Mouse (Mus musculus) regulatory T cell (primary cell): ENCODE measurements around the gene Cyfip1.
"Not testable (repeated sequence)": the region's sequence is repeated elsewhere in the genome, so short reads cannot be mapped to it uniquely, and the experiment has no call there.

Experiments used
- in situ Hi-C: fragments of 300-600 bp; cut with MboI, MseI; formaldehyde crosslinking; loops from one replicate; pipeline ENCODE4 v1.15.1; 2025; ENCODE audit warnings: high pct_unique_total_duplicates

The Cyfip1 gene

DNA sequence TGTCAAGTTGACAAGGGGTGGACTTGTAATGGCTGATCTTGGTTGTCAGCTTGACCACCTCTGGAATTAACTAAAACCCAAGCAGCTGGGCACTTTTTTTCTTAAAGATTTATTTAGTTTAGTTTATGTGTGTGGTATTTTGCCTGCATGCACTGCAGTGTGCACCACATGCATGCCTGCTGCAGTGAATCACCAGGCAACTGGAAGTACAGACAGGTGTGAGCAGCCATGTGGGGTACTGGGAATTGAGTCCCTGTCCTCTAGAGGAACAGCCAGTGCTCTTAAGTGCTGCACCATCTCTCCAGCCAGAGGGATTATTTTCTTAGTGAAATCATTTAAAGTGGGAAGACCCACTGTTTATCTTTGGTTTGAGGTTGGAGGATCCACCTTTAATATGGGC, 23.5 kb downstream of the Cyfip1 start:
- in situ Hi-C loops = no loop called here

DNA sequence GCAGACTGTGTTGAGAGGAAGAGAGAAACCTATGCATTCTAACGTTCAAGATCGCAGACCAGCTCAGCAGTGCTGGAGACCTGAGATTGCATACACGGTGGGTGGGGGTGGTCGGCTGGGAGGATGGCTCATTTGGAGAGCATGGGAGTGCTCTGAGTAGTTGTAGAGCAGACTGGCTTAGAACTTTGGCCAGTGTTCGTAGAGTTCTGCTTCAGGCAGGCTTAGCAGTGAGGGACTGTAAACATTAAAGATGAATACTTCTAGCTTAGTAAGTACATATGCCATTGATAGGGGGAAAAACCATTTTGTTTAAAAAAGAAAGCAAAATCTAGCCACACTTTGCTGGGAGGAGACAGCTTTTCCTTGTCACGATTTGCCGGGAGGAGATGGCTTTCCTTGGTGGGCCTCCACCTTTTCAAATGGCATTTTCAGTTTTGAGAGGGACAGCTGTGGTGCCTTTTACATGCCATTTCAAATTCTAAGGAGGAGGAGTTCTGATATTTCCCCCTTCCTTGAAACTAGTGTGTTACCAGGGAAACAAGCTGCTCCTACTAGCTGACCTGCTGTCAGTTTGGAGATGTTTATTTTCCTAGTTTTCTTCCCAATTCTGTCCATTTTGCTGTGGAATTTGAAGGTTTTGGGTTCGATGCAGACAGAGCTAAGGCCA, 24.3 kb downstream of the Cyfip1 start:
- in situ Hi-C loops = no loop called here

DNA sequence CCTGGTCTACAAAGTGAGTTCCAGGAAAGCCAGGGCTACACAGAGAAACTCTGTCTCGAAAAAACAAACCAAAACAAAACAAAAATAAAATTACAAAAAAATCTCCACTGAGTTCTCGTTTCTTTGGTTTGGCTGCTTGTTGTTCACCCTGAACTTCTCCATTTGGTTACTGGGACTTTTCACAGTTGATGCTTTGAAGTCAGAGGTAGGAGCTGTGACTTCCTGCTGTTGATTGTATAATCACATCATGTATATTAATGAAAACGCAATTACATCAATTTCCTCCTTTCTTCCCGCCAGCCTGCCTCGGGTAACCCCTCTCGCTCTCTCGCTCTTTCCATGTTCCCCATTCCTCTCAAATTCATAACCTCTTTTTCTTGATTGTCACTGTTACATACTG, 26.7 kb downstream of the Cyfip1 start:
- in situ Hi-C loops = no loop called here

DNA sequence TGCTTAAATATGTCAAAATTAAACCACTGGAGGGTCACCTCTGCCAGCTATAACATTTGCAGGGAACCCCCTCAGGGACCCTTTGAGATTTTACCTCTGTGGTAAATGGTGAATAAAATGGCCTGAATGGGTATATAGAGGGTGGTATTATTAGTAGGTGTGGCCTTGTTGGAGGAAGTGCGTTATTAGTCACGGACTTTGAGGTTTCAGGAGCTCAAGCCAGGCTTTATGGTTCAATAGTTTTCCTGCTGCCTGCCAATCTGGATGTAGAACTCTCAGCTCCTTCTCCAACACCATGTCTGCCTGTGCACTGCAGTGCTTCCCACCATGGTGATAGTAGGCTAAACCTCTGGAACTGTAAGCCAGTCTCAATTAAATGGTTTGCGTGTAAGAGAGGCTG, 27.7 kb downstream of the Cyfip1 start:
- in situ Hi-C loops = no loop called here

DNA sequence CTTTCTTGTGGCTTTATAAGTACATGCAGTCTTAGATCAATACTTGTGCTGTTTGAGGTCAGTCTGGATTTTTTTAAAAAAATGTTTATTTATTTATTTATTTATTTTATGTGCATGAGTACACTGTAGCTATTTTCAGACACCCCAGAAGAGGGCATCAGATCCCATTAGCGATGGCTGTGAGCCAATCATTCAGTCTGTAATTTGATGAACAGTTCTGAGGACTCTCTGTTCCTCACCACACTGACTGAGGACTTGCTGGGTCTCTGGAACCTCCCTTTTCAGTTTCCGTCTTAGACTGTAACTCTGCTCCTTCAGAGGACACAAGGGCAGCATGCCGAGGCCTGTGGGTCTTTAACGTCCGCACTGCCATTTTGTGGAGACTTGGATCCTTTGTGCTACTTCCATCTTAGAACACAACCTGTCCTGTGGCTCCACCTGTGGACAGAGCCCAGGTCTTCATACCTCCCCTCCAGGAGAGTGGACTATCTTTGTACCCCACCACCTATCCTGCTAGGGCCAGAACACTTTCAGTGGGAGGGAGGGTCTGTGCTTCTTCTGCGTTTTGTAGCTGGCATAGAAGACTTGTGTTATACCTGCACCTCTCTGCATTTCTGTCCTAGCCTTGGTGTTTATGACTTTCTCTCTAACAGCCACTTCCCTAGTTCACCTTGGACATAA, 28.9 kb downstream of the Cyfip1 start:
- in situ Hi-C loops = no loop called here

- in situ Hi-C loops = no loop called here
These were observed 29.9 kb downstream of the Cyfip1 start for GRCm38 (mm10) chr7:55871476-55871875.

- in situ Hi-C loops = no loop called here
These were observed 33.2 kb downstream of the Cyfip1 start for GRCm38 (mm10) chr7:55874703-55875102.

- in situ Hi-C loops = no loop called here
These were observed 36.2 kb downstream of the Cyfip1 start for GRCm38 (mm10) chr7:55877721-55878120.

GRCm38 (mm10) chr7:55880882-55881281, 39.3 kb downstream of the Cyfip1 start:
- in situ Hi-C loops = no loop called here

- in situ Hi-C loops = no loop called here
These were observed 47.1 kb downstream of the Cyfip1 start for GRCm38 (mm10) chr7:55888603-55889002.

GRCm38 (mm10) chr7:55889996-55890395, 48.5 kb downstream of the Cyfip1 start:
- in situ Hi-C loops = no loop called here

DNA sequence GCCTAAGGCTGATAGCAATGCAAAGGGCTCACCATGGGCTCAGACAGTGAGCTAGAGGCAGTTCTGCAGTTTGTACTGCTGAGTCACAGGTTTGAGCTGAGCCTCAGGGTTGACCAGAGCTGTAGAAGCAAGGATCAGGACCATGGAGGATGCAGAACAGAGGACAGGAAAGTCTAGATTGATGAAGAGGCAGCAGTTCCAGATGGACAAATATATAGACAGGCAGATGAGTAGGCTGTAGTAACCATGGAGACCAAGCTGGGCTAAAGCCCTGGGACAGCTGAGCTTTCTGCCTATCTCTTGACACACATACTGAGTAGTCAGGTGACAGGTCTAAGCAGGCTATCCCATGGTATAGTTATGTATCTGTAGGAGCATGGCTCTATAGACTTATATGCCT, 49.2 kb downstream of the Cyfip1 start:
- in situ Hi-C loops = no loop called here

- in situ Hi-C loops = no loop called here
These were observed 50.3 kb downstream of the Cyfip1 start for GRCm38 (mm10) chr7:55891797-55892196.

GRCm38 (mm10) chr7:55903766-55904165, 62.2 kb downstream of the Cyfip1 start:
- in situ Hi-C loops = no loop called here

- in situ Hi-C loops = no loop called here
These were observed 63.9 kb downstream of the Cyfip1 start for GRCm38 (mm10) chr7:55905449-55905848.

GRCm38 (mm10) chr7:55909519-55909918, 68.0 kb downstream of the Cyfip1 start:
- in situ Hi-C loops = no loop called here

DNA sequence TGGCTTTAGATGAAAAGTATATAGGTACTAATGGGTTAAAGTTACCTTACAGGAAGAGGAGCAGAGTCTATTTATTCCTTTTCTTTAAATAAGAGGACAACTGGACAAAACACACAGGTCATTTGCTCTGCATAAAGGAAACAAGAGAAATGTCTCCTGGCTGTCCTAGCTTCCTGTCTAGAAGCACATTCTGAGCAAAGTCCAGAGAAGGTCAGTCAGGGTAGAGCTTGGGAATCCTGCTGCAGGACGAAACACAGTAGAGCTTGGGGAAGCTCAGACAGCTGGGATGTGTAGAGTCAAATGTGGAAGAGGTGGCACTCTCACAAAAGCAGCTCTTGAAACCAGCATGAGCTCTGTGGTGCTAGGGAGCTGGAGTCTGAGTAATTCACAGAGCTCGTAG, 68.8 kb downstream of the Cyfip1 start:
- in situ Hi-C loops = no loop called here

DNA sequence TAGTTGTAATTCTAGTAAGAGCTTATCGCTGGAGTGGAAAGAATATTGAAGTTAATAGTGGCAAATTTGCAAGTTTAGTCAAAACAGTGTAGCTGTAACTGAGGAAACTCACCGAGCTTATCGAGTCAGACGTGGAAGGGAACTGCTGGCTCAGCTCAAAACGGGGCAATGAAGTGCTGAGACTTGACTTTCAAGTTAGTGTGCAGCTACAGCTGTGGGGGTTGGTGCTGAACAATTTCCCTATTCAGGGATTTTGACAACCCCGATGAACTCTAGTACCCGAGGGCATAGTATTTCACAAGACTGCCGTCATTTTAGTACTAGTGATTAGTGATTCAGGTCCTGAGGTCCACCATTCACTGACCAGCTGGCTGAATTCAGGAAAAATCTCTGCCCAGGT, 69.8 kb downstream of the Cyfip1 start:
- in situ Hi-C loops = no loop called here

DNA sequence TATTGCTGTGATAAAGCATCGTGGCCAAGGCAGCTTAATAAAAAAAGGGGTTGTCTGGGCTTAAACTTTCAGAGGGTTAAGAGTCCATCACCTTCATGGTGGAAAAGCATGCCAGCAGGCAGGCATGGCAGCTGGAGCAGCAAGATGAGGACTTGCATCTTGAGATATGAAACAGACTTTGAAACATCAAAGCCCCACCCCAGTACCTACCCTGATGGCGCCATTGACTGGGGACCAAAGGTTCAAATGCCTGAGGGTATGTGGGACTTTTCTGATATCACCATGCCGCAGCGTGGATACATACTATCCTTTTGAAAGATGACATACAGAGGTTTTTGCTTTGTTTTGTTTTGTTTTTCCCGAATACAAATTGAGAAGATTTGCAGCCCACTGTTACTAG, 70.6 kb downstream of the Cyfip1 start:
- in situ Hi-C loops = no loop called here

- in situ Hi-C loops = not testable (repeated sequence)
These were observed 76.8 kb downstream of the Cyfip1 start for GRCm38 (mm10) chr7:55918365-55918764.

DNA sequence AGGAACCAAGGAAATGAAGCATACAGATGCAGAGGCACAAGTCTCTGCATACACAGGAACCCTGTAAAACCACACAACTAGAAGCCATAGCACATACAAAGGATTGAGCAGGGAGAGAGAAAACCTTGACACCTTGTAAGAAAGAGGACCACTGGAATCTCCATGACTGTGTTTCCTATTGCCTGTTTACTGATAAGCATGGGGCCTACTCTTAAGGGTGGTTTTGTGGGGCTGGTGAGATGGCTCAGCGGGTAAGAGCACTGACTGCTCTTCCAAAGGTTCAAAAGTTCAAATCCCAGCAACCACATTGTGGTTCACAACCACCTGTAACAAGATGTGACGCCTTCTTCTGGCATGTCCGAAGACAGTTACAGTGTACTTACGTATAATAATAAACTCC, 85.7 kb downstream of the Cyfip1 start:
- in situ Hi-C loops = no loop called here

DNA sequence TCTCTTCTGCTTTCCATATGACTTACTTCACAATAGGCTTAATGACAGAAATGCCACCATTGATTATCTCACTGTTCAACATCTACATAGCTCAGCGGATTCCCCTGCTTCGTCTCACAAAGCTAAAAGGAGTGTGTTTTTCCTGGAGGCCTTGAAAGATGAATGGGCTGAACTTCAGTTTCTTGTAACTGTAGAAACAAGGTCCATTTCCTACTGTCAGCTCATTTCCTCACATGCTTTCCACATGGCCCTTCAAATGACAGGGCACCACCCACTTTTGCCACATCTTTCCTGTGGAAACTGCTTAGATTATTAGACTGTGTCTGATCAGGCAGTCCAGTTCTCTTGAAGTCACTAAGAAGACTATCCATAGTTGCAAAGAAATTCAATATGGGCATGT, 87.1 kb downstream of the Cyfip1 start:
- in situ Hi-C loops = no loop called here

- in situ Hi-C loops = no loop called here
These were observed 93.5 kb downstream of the Cyfip1 start for GRCm38 (mm10) chr7:55935025-55935424.

DNA sequence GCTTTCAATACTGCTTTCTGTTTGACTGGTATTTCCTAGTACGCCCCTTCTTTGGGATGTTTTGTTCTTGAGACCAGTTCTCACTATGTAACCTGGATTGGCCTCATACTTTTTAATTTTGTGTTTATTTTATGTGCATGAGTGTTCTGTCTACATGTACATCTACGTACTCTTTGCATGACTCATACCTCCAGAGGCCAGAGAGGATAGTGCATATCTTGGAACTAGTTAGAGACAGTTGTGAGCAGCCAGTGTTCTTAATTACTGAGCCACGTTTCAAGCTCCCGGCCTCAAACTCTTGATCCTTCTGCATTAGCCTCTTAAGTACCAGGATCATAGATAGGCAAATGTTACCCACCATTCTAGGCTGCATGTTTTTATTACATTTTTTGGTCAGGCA, 96.8 kb downstream of the Cyfip1 start:
- in situ Hi-C loops = no loop called here
